Mouse (Mus musculus): Measurements from ENCODE around the gene Lce1i.

DNA sequence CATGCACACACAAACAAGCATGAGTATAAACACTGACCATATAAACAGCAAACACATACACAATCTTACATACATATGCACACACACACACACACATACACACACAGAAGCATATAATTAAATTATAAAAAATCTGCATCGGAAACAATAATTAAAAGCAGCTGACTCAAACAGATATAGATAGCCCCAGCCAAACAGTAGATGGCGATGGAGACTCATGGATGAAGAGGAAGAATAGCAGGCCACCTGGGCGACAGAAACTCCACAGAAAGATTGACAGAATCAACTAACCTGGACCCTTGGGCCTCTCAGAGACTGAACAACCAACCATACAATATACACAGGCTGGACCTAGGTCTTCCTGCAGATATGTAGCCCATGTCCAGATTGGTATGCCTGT lies 25.5 kb downstream of the Lce1i start:
- no peak for TF ChIP-seq POLR2A (IDR thresholded peaks at IDR 0.05; ENCODE audit: extremely low read depth, insufficient read depth, low read length)
- no peak for TF ChIP-seq CTCF (IDR thresholded peaks at IDR 0.05; ENCODE audit: extremely low read depth, insufficient read depth, low read length)

All from cortical plate, adult 2 months (tissue).